Mouse (Mus musculus): Measurements from ENCODE around the gene Ccdc113. TPM values are rescaled to one million over a fixed set of nuclear protein-coding genes. Genes with fewer than 3 reads are reported as not detected.
A peak's percentile ranks its signal among the peaks of the same experiment; 100 is the strongest.
"Not testable (repeated sequence)": the region's sequence is repeated elsewhere in the genome, so short reads cannot be mapped to it uniquely, and the experiment has no call there.

Gene Ccdc113
- polyA plus RNA-seq, 1 experiment from 2014 or later, result 0.62 TPM

GRCm38 (mm10) chr8:95599861-95600260 lies 66.0 kb downstream of the Ccdc113 start:
- no peak overlapping the region for H3K9ac ChIP-seq (ENCODE audit: low read length)
- H3K4me2 ChIP-seq (replicated peaks; ENCODE audit: low read depth), result no peak overlapping the region
- H3K36me3 ChIP-seq (ENCODE audit: control insufficient read depth, insufficient read depth, low read length), result no peaks in the 10 kb centered on the region
- TF ChIP-seq EP300 (optimal IDR thresholded peaks at IDR 0.05) (no peak), CTCF (IDR thresholded peaks at IDR 0.05; ENCODE audit: low read depth) (peak; percentile 80)
- DNase-seq (ENCODE audit: low spot score) (peak; percentile 63), ATAC-seq (ENCODE audit: low FRiP score, low TSS enrichment) (no peak)
- no peaks in the 10 kb centered on the region for H3K4me1 ChIP-seq (replicated peaks; ENCODE audit: control insufficient read depth, insufficient read depth)
- WGBS, result 11% methylated on average over 11 of the region's 11 CpGs
- no peaks in the 10 kb centered on the region for H3K9me3 ChIP-seq (ENCODE audit: control insufficient read depth, low read length)
- H3K27ac ChIP-seq (replicated peaks), result no peak overlapping the region
- no peak overlapping the region for H3K4me3 ChIP-seq (ENCODE audit: low read depth, low read length)
- no peaks in the 10 kb centered on the region for H3K27me3 ChIP-seq (ENCODE audit: control insufficient read depth, insufficient read depth, low read length)

GRCm38 (mm10) chr8:95601306-95601705 lies 67.4 kb downstream of the Ccdc113 start:
- H3K9ac ChIP-seq (ENCODE audit: low read length), result no peak overlapping the region
- TF ChIP-seq EP300 (optimal IDR thresholded peaks at IDR 0.05) (no peak), CTCF (IDR thresholded peaks at IDR 0.05; ENCODE audit: low read depth) (no peak)
- H3K4me3 ChIP-seq (ENCODE audit: low read depth, low read length), result no peak overlapping the region
- DNase-seq (ENCODE audit: low spot score) (no peak), ATAC-seq (ENCODE audit: low FRiP score, low TSS enrichment) (no peak)
- no peaks in the 10 kb centered on the region for H3K27me3 ChIP-seq (ENCODE audit: control insufficient read depth, insufficient read depth, low read length)
- H3K9me3 ChIP-seq (ENCODE audit: control insufficient read depth, low read length), result no peaks in the 10 kb centered on the region
- H3K4me1 ChIP-seq (replicated peaks; ENCODE audit: control insufficient read depth, insufficient read depth), result no peaks in the 10 kb centered on the region
- 70% methylated on average over 15 of the region's 15 CpGs for WGBS
- H3K4me2 ChIP-seq (replicated peaks; ENCODE audit: low read depth), result no peak overlapping the region
- H3K36me3 ChIP-seq (ENCODE audit: control insufficient read depth, insufficient read depth, low read length), result no peaks in the 10 kb centered on the region
- H3K27ac ChIP-seq (replicated peaks), result no peak overlapping the region

GRCm38 (mm10) chr8:95602168-95602567 lies 68.3 kb downstream of the Ccdc113 start:
- no peak for ATAC-seq (ENCODE audit: low FRiP score, low TSS enrichment)
- WGBS, result 68% methylated on average over 2 of the region's 2 CpGs
- no peaks in the 10 kb centered on the region for H3K9me3 ChIP-seq (ENCODE audit: control insufficient read depth, low read length)
- H3K27me3 ChIP-seq (ENCODE audit: control insufficient read depth, insufficient read depth, low read length), result no peaks in the 10 kb centered on the region
- H3K4me3 ChIP-seq (ENCODE audit: low read depth, low read length), result no peak overlapping the region
- TF ChIP-seq CTCF (IDR thresholded peaks at IDR 0.05; ENCODE audit: low read depth) (peak; percentile 50), EP300 (optimal IDR thresholded peaks at IDR 0.05) (no peak)
- H3K4me2 ChIP-seq (replicated peaks; ENCODE audit: low read depth), result no peak overlapping the region
- no peaks in the 10 kb centered on the region for H3K36me3 ChIP-seq (ENCODE audit: control insufficient read depth, insufficient read depth, low read length)
- no peak overlapping the region for H3K9ac ChIP-seq (ENCODE audit: low read length)
- DNase-seq (ENCODE audit: low spot score), result no peak
- no peak overlapping the region for H3K27ac ChIP-seq (replicated peaks)
- no peaks in the 10 kb centered on the region for H3K4me1 ChIP-seq (replicated peaks; ENCODE audit: control insufficient read depth, insufficient read depth)

GRCm38 (mm10) chr8:95606509-95606908 lies 72.6 kb downstream of the Ccdc113 start:
- 15% methylated on average over 4 of the region's 5 CpGs for WGBS

GRCm38 (mm10) chr8:95607210-95607609 lies 73.3 kb downstream of the Ccdc113 start:
- no peak overlapping the region for H3K4me2 ChIP-seq (replicated peaks; ENCODE audit: low read depth)
- no peak for ATAC-seq (ENCODE audit: low FRiP score, low TSS enrichment)
- no peaks in the 10 kb centered on the region for H3K27me3 ChIP-seq (ENCODE audit: control insufficient read depth, insufficient read depth, low read length)
- H3K36me3 ChIP-seq (ENCODE audit: control insufficient read depth, insufficient read depth, low read length), result no peaks in the 10 kb centered on the region
- H3K9ac ChIP-seq (ENCODE audit: low read length), result no peak overlapping the region
- H3K9me3 ChIP-seq (ENCODE audit: control insufficient read depth, low read length), result no peaks in the 10 kb centered on the region
- no peaks in the 10 kb centered on the region for H3K4me1 ChIP-seq (replicated peaks; ENCODE audit: control insufficient read depth, insufficient read depth)
- TF ChIP-seq CTCF (IDR thresholded peaks at IDR 0.05; ENCODE audit: low read depth) (no peak), EP300 (optimal IDR thresholded peaks at IDR 0.05) (no peak)
- no peak overlapping the region for H3K4me3 ChIP-seq (ENCODE audit: low read depth, low read length)
- H3K27ac ChIP-seq (replicated peaks), result no peak overlapping the region
- WGBS, result 47% methylated on average over 9 of the region's 9 CpGs
- no peak for DNase-seq (ENCODE audit: low spot score)

More at GRCm38 (mm10) chr8:95606509-95606908, 72.6 kb downstream of the Ccdc113 start:
- not testable (repeated sequence) for H3K9ac ChIP-seq (ENCODE audit: low read length); H3K4me2 ChIP-seq (replicated peaks; ENCODE audit: low read depth); ATAC-seq (ENCODE audit: low FRiP score, low TSS enrichment); H3K36me3 ChIP-seq (ENCODE audit: control insufficient read depth, insufficient read depth, low read length); H3K9me3 ChIP-seq (ENCODE audit: control insufficient read depth, low read length); H3K27ac ChIP-seq (replicated peaks); DNase-seq (ENCODE audit: low spot score); H3K4me1 ChIP-seq (replicated peaks; ENCODE audit: control insufficient read depth, insufficient read depth); H3K4me3 ChIP-seq (ENCODE audit: low read depth, low read length); H3K27me3 ChIP-seq (ENCODE audit: control insufficient read depth, insufficient read depth, low read length)
- TF ChIP-seq CTCF (IDR thresholded peaks at IDR 0.05; ENCODE audit: low read depth), result peak; percentile 57

Other genes with a start within 250 kb of the Ccdc113 start
- gene Cngb1, start 227.5 kb upstream of the Ccdc113 start, polyA plus RNA-seq (2015; fragmentation: Nextera tagmentation; extraction: Ambion mirVana), result 0.69 and 1.1 TPM in 2 replicates
- 0.19 TPM in 1 of 2 replicates, not detected in the other for gene Tepp, start 223.5 kb upstream of the Ccdc113 start, polyA plus RNA-seq (2015; fragmentation: Nextera tagmentation; extraction: Ambion mirVana)
- gene Zfp319, start 202.1 kb upstream of the Ccdc113 start, polyA plus RNA-seq (2015; fragmentation: Nextera tagmentation; extraction: Ambion mirVana), result 2.5 TPM in 2 replicates
- 21.5 and 24.6 TPM in 2 replicates for gene Usb1, start 201.8 kb upstream of the Ccdc113 start, polyA plus RNA-seq (2015; fragmentation: Nextera tagmentation; extraction: Ambion mirVana)
- 19.0 and 21.7 TPM in 2 replicates for gene Mmp15, start 181.8 kb upstream of the Ccdc113 start, polyA plus RNA-seq (2015; fragmentation: Nextera tagmentation; extraction: Ambion mirVana)
- gene Cfap20, start 99.2 kb upstream of the Ccdc113 start, polyA plus RNA-seq (2015; fragmentation: Nextera tagmentation; extraction: Ambion mirVana), result 85.5 and 85.7 TPM in 2 replicates
- 7.3 and 7.9 TPM in 2 replicates for gene Csnk2a2, start 44.0 kb upstream of the Ccdc113 start, polyA plus RNA-seq (2015; fragmentation: Nextera tagmentation; extraction: Ambion mirVana)
- gene Prss54, start 42.3 kb downstream of the Ccdc113 start, polyA plus RNA-seq (2015; fragmentation: Nextera tagmentation; extraction: Ambion mirVana), result not detected in 2 replicates
- 4.7 and 5.0 TPM in 2 replicates for gene Gins3, start 99.4 kb downstream of the Ccdc113 start, polyA plus RNA-seq (2015; fragmentation: Nextera tagmentation; extraction: Ambion mirVana)
- gene Ndrg4, start 142.9 kb downstream of the Ccdc113 start, polyA plus RNA-seq (2015; fragmentation: Nextera tagmentation; extraction: Ambion mirVana), result 17.1 and 17.9 TPM in 2 replicates
- 19.9 and 23.7 TPM in 2 replicates for gene Setd6, start 181.8 kb downstream of the Ccdc113 start, polyA plus RNA-seq (2015; fragmentation: Nextera tagmentation; extraction: Ambion mirVana)